Mouse (Mus musculus): ENCODE measurements around the gene Vmn1r193.
"Not testable (repeated sequence)": the region's sequence is repeated elsewhere in the genome, so short reads cannot be mapped to it uniquely, and the experiment has no call there.

Gene Vmn1r193

GRCm38 (mm10) chr13:22223060-22223459 is at the start of gene Vmn1r193:
Gene Vmn1r193, minus strand, starts transcription at chr13:22223160.
- DNase-seq (ENCODE audit: low read depth, low spot score): not testable (repeated sequence)

- no peak for DNase-seq (ENCODE audit: low read depth, low spot score)
Observed at GRCm38 (mm10) chr13:22271721-22272120, 48.8 kb upstream of the Vmn1r193 start.

GRCm38 (mm10) chr13:22270222-22270621 is 47.3 kb upstream of the Vmn1r193 start, which contains the start of gene Vmn1r195:
Gene Vmn1r195, plus strand, starts transcription at chr13:22270522.
- DNase-seq (ENCODE audit: low read depth, low spot score): not testable (repeated sequence)

GRCm38 (mm10) chr13:22243915-22244314 is 21.0 kb upstream of the Vmn1r193 start, which contains the start of gene Vmn1r194:
Gene Vmn1r194, plus strand, starts transcription at chr13:22244215.
- DNase-seq (ENCODE audit: low read depth, low spot score): no peak

- DNase-seq (ENCODE audit: low read depth, low spot score): not testable (repeated sequence)
Observed at GRCm38 (mm10) chr13:22192756-22193155, 30.2 kb downstream of the Vmn1r193 start.

GRCm38 (mm10) chr13:22191041-22191440 is 31.9 kb downstream of the Vmn1r193 start, which contains the start of gene Vmn1r192:
Gene Vmn1r192, minus strand, starts transcription at chr13:22191141.
- DNase-seq (ENCODE audit: low read depth, low spot score): no peak

- DNase-seq (ENCODE audit: low read depth, low spot score): no peak
Observed at GRCm38 (mm10) chr13:22190385-22190784, 32.6 kb downstream of the Vmn1r193 start.

GRCm38 (mm10) chr13:22189313-22189712 is 33.6 kb downstream of the Vmn1r193 start:
- DNase-seq (ENCODE audit: low read depth, low spot score): no peak

GRCm38 (mm10) chr13:22183869-22184268 is 39.1 kb downstream of the Vmn1r193 start, which contains the start of gene Vmn1r191:
Gene Vmn1r191, minus strand, starts transcription at chr13:22183969.
- no peak for DNase-seq (ENCODE audit: low read depth, low spot score)

- DNase-seq (ENCODE audit: low read depth, low spot score): no peak
Observed at GRCm38 (mm10) chr13:22168416-22168815, 54.5 kb downstream of the Vmn1r193 start.
